Mouse (Mus musculus): ENCODE results near the gene Tex36.

DNA sequence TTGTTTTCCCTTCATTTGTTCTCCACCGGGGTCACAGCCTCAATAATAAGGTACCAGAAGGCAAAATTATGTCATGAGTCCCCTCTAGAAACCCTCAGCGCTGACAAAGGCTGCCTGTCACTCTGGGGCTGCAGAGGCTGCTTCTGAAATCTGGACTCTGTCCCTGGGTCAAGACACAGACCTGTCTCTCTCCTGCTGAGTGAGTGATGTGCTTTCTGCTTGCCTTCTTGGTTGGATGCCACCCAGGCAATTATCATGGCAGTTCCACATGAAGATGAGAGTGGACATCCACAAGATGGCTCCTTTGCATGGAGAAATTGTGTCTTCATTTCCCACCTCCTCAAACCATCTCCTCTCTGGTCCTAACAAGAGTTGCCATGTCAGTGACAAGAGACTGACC is 1.2 kb upstream of the Tex36 start:
- no peak for TF ChIP-seq POLR2A (IDR thresholded peaks at IDR 0.05; ENCODE audit: insufficient read length, low read depth)
- no peak for TF ChIP-seq SRF (IDR thresholded peaks at IDR 0.05; ENCODE audit: control insufficient read depth, insufficient read length, low read depth)
- TF ChIP-seq POLR2AphosphoS2 (IDR thresholded peaks at IDR 0.05; ENCODE audit: insufficient read length, low read depth): no peak
- TF ChIP-seq TCF3 (IDR thresholded peaks at IDR 0.05; ENCODE audit: insufficient read length, low read depth): no peak
